Mouse (Mus musculus) heart, embryonic 15.5 days (tissue): ENCODE results near the gene Pdap1. TPM values are rescaled to one million over a fixed set of nuclear protein-coding genes. Genes with fewer than 3 reads are reported as not detected.

ENCODE experiments used
- ATAC-seq: fragments of 200-750 bp; cut with Nextera tagmentation; replicated peaks from 2 replicates; pipeline ENCODE4 v1.8.0; 2017; ENCODE audit warnings: low read depth, moderate TSS enrichment; ENCODE audit not compliant: insufficient number of reproducible peaks, insufficient read depth, low FRiP score
- H3K27ac ChIP-seq: fragments of 300-500 bp; sonication (generic); 2 replicates; pipeline ENCODE4 v1.5.1; 2015; ENCODE audit warnings: mild to moderate bottlenecking, inconsistent platforms
- H3K27me3 ChIP-seq: fragments of 300-500 bp; sonication (generic); 2 replicates; pipeline ENCODE4 v1.6.1; 2015; ENCODE audit warnings: inconsistent platforms
- H3K36me3 ChIP-seq: fragments of 300-500 bp; sonication (generic); 2 replicates; pipeline ENCODE4 v1.6.1; 2015; ENCODE audit warnings: mild to moderate bottlenecking, inconsistent platforms
- H3K4me1 ChIP-seq: fragments of 300-500 bp; sonication (generic); replicated peaks from 2 replicates; pipeline ENCODE4 v1.6.1; 2015; ENCODE audit warnings: inconsistent platforms
- H3K4me2 ChIP-seq: fragments of 300-500 bp; sonication (generic); 2 replicates; pipeline ENCODE4 v1.6.1; 2015; ENCODE audit warnings: inconsistent platforms, mild to moderate bottlenecking, moderate library complexity
- H3K4me3 ChIP-seq: fragments of 300-500 bp; sonication (generic); 2 replicates; pipeline ENCODE4 v1.5.1; 2015; ENCODE audit warnings: mild to moderate bottlenecking, inconsistent platforms
- H3K9ac ChIP-seq: fragments of 300-500 bp; sonication (generic); 2 replicates; pipeline ENCODE4 v1.6.1; 2015; ENCODE audit warnings: mild to moderate bottlenecking, inconsistent platforms
- H3K9me3 ChIP-seq: fragments of 300-500 bp; sonication (generic); replicated peaks from 2 replicates; pipeline ENCODE4 v1.6.1; 2016; ENCODE audit warnings: inconsistent platforms
- WGBS: fragments of 180-500 bp; shearing (Covaris S2); methylation state at CpG from one replicate; pipeline ENCODE4 v1.1.7; 2015; ENCODE audit warnings: mixed read lengths; 5-methylcytosine and 5-hydroxymethylcytosine counted together
- polyA plus RNA-seq: library from polyadenylated mRNA; unstranded; fragments of >200 nt; fragmentation: Nextera tagmentation; extraction: Ambion mirVana; gene quantifications from 2 replicates; pipeline ENCODE4 v1.2.1, GENCODE M21; 2015

Pdap1 gene
- 52.1 and 65.4 TPM in 2 replicates for polyA plus RNA-seq

DNA sequence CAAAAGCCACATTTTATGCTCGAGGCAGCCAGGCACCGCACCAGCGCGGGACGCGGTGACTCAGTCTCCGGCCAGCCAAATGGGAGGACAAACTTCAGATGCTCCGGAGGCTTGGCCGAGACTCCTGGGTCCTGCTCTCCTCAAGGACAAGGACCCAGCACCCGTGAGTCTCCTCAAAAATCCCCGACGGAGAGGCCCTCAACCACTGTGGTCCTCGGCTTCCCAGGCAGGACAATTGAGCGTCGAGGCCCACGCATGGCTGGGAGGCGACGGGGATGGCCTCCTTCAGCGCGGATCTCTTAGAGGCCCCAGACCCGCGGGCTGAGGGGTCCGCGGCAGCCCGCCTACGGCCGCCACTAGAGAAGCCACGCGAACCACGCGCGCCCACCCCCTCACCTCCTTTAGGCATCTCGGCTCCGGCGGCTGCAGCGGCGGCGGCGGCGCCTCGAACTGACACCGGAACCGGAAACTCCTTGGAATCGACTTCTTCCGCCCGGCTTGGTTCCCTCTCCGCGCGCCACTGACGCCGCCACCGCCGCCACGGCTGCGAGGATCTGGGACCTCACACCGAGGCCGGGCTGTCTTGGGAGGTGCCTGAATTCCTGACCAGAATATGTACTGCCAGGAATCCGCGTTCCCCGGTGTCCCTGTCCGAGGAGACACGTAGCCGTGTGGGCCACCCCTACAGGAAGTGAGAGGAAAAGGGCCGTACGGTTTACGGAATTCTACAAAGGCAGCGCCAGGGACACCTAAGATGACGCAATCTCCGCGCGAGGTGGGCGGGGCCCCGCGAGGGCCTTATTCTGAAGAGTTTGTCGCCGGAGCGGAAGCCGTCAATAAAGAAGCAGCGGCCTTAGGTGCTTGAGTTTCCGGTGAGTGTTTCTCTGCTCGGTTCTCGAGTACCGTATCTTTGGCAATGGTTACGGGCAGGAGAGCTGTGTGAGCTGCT is at the start of gene Pdap1, which contains the start of gene Bud31:
Pdap1 (minus strand) TSS at position 668 of the 949 bp plus-strand sequence.
Bud31 (plus strand) TSS at position 792 of the 949 bp plus-strand sequence.
- Histone ChIP-seq H3K27me3 (no peaks in the 10 kb centered on the region), H3K4me3 (peak within 1 kb of the TSS; percentile 83), H3K9me3 (no peaks in the 10 kb centered on the region), H3K4me1 (peaks cover 30% of the 10 kb centered on the region), H3K4me2 (peak within 1 kb of the TSS; percentile 75), H3K36me3 (peaks cover 56% of the 10 kb centered on the region), H3K27ac (peak within 1 kb of the TSS; percentile 92), H3K9ac (peak within 1 kb of the TSS; percentile 88)
- peak; percentile 91 for ATAC-seq
- under 1% methylated on average over 81 of the region's 84 CpGs for WGBS

DNA sequence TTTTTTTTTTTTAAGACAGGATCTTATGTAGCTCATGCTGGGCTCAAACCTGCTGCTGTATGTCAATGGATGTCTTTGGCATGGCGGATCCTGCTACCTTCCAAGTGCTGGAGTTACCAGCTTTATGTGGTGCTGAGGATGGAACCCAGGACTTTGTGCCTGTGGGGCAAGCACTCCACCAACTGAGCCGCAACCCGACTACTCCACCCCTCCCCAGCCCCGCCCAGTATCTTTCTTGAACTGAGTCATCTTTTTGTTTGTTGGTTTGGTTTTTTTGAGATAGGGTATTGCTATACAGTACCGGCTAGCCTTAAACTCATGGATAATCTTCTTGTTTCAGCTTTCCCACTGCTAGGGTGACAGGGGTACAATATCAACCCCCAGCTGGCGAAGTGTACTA is 49.4 kb upstream of the Pdap1 start:
- H3K4me2 ChIP-seq: peak overlapping the region; percentile 73

DNA sequence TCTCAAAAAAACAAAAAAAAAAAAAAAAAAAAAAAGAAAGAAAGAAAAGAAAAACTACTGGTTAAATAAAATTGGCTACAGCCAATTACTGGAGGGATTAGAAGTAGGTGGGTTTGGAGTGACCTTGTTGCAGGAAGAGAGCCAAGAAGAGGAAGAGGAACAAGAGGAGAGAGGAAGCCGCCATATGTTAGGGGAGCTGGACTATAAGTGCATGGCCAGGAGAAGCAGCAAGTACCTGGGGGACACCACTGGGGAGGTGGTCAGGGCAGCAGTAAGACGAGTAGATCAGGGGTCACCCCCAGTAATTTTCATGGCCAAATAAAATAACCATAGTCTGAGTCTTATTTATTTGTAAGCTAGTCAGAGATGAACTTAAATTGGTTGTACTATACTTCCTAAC is 45.2 kb upstream of the Pdap1 start:
- 92% methylated on average over 2 of the region's 2 CpGs for WGBS
- Histone ChIP-seq H3K4me1 (peaks cover 25% of the 10 kb centered on the region), H3K27me3 (no peaks in the 10 kb centered on the region), H3K27ac (no peak overlapping the region), H3K4me3 (no peak overlapping the region), H3K4me2 (no peak overlapping the region), H3K9ac (no peak overlapping the region), H3K36me3 (peaks cover 79% of the 10 kb centered on the region), H3K9me3 (no peaks in the 10 kb centered on the region)
- no peak for ATAC-seq

More for the DNA sequence above, 49.4 kb upstream of the Pdap1 start:
- WGBS: 86% methylated on average over 6 of the region's 6 CpGs
- Histone ChIP-seq H3K27me3 (no peaks in the 10 kb centered on the region), H3K36me3 (peaks cover 44% of the 10 kb centered on the region), H3K9me3 (no peaks in the 10 kb centered on the region), H3K4me3 (peak overlapping the region; percentile 81; the same call in 1 of the 2 replicates), H3K4me1 (peaks cover 28% of the 10 kb centered on the region), H3K27ac (no peak overlapping the region), H3K9ac (no peak overlapping the region)
- ATAC-seq: no peak

DNA sequence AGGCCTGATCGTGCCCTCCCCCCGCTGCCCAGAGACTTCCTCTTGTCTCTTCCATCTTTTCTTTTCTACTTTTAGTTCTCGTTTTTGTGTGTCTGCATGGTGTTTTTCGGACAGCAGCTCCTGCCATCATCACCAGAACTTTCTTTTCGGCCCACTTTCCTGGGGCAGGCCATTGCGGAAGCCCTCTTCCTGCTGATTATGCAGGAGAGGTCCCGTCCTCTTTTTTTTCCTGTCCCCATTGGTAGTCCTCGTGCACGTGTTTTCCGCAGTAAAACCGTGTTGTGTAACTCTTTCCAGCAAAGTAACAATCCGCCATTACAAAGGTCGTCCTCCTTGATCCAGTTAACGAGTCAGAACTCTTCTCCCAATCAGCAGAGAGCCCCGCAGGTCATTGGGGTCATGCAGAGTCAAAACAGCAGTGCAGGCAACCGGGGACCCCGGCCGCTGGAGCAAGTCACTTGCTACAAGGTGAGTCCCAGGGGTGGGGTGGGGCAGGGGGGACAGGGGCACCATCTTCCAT is 38.5 kb upstream of the Pdap1 start:
- no peak overlapping the region for H3K9ac ChIP-seq
- no peak overlapping the region for H3K4me3 ChIP-seq
- H3K4me1 ChIP-seq: peaks cover 5% of the 10 kb centered on the region; the same call in 1 of the 2 replicates
- no peaks in the 10 kb centered on the region for H3K27me3 ChIP-seq
- H3K9me3 ChIP-seq: no peaks in the 10 kb centered on the region
- no peak overlapping the region for H3K27ac ChIP-seq
- 83% methylated on average over 18 of the region's 18 CpGs for WGBS
- no peak overlapping the region for H3K4me2 ChIP-seq
- H3K36me3 ChIP-seq: peaks cover 97% of the 10 kb centered on the region
- no peak for ATAC-seq

DNA sequence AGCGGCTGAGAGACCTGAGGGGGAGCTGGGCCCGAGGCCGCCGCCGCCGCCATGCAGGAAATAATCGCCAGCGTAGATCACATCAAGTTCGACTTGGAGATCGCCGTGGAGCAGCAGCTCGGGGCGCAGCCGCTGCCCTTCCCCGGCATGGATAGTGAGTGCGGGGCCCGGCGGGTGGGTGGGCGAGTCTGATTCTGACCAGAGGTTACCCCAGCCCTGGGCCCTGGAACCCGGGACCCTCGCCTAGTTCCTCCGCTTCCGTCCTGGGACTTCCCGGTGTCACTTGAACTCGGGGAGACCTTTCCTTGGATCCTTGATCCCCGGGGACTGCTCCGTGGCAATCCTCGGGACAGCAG is 27.2 kb upstream of the Pdap1 start:
- no peaks in the 10 kb centered on the region for H3K27me3 ChIP-seq
- peak overlapping the region; percentile 87 for H3K4me2 ChIP-seq
- WGBS: under 1% methylated on average over 28 of the region's 28 CpGs
- H3K27ac ChIP-seq: peak overlapping the region; percentile 93
- peaks cover 26% of the 10 kb centered on the region for H3K36me3 ChIP-seq
- peak; percentile 18 for ATAC-seq
- peak overlapping the region; percentile 95 for H3K9ac ChIP-seq
- H3K4me3 ChIP-seq: peak overlapping the region; percentile 91
- H3K9me3 ChIP-seq: no peaks in the 10 kb centered on the region
- peaks cover 30% of the 10 kb centered on the region for H3K4me1 ChIP-seq

DNA sequence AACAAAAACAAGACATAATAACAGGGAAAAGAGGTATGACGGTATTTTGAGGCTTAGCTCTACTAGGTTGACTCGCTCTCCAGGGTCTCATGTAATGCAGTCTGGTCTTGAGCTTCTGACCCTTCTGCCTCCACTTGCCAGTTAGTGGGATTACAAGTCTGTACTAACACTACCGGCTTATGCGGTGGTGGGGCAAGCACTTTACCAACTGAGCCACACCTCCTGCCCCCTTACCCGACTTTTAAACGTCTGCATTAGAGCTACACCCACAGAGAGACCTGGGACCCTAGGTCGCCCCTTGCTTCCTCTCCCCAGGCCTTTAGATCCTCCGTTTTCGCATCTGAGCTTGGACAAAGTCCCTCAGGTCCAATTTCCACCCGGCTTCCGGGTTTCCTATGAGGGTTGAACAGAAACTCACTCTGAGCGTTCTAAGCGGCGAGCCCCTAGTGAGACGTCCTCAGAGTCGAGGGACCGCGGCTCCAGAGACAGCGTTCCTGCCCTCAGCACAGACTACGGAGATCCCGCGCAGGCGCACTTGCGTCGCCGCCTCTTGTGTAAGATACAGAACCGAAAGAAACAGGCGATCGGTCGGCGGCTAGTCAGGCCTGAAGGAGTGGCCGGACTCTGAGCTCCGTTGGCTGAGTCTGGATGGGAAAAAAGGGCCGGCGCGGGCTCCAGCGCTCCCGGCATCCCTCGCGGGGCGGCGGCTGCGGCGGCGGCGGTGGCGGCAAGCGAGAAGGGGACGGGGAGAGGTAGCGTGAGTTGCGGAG is 26.7 kb upstream of the Pdap1 start, which contains the start of the genes Ptcd1 and Cpsf4:
Ptcd1 (minus strand) TSS at position 573 of the 770 bp plus-strand sequence.
Cpsf4 (plus strand) TSS at position 678 of the 770 bp plus-strand sequence.
- Histone ChIP-seq H3K9ac (peak within 1 kb of the TSS; percentile 95), H3K36me3 (peaks cover 20% of the 10 kb centered on the region), H3K4me2 (peak within 1 kb of the TSS; percentile 87), H3K27ac (peak within 1 kb of the TSS; percentile 93), H3K9me3 (no peaks in the 10 kb centered on the region), H3K4me1 (peaks cover 30% of the 10 kb centered on the region), H3K27me3 (no peaks in the 10 kb centered on the region), H3K4me3 (peak within 1 kb of the TSS; percentile 91)
- under 1% methylated on average over 50 of the region's 51 CpGs for WGBS
- peak; percentile 92 for ATAC-seq

DNA sequence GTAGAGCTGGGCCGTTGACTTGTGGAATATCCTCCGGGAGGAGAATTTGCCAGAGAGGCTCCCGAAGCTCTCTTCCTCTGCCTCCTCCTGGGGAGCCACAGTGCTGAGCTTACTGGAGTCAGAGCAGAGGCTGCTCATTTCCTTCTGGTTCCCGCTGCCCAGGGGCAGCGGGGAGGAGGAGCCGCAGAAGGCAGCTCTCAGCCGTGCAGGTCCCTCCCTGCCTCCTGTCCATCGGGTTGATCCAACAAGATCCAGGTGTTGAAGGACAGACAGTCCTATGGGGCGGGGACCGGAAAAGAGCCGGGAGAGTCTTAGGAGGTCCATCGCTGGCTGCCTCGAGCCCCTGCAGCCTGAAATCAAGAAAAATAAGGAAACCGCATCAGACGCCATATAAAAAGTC is 25.1 kb upstream of the Pdap1 start:
- no peaks in the 10 kb centered on the region for H3K9me3 ChIP-seq
- H3K4me2 ChIP-seq: peak overlapping the region; percentile 31; the same call in 1 of the 2 replicates
- peaks cover 23% of the 10 kb centered on the region for H3K36me3 ChIP-seq
- no peak for ATAC-seq
- no peak overlapping the region for H3K9ac ChIP-seq
- H3K27ac ChIP-seq: no peak overlapping the region
- WGBS: 72% methylated on average over 15 of the region's 15 CpGs
- peaks cover 30% of the 10 kb centered on the region for H3K4me1 ChIP-seq
- H3K4me3 ChIP-seq: no peak overlapping the region
- H3K27me3 ChIP-seq: no peaks in the 10 kb centered on the region

DNA sequence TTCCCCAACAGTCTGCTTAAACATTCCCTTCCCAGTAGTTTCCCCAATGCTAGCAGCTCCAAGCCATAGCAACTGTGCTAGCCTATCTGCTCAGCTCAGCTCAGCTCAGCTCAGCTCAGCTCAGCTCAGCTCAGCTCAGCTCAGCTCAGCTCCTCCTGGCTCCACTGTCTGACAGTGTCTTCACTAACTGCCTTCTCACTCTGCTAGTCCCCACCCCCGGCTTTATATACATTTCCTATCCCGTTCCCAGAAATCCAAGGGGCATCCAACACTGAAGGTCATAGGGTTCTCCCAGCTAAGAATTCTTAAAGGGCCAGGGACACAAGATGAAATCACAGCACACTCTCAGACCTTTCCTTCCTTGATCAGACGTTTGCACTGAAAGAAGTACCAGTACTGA is 24.7 kb upstream of the Pdap1 start:
- H3K9ac ChIP-seq: no peak overlapping the region
- H3K27ac ChIP-seq: no peak overlapping the region
- H3K4me2 ChIP-seq: peak overlapping the region; percentile 31; the same call in 1 of the 2 replicates
- ATAC-seq: no peak
- H3K36me3 ChIP-seq: peaks cover 24% of the 10 kb centered on the region
- no peaks in the 10 kb centered on the region for H3K27me3 ChIP-seq
- no peaks in the 10 kb centered on the region for H3K9me3 ChIP-seq
- H3K4me3 ChIP-seq: peak overlapping the region; percentile 9; the same call in 1 of the 2 replicates
- peaks cover 30% of the 10 kb centered on the region for H3K4me1 ChIP-seq
- WGBS: 50% methylated on average over 3 of the region's 3 CpGs

DNA sequence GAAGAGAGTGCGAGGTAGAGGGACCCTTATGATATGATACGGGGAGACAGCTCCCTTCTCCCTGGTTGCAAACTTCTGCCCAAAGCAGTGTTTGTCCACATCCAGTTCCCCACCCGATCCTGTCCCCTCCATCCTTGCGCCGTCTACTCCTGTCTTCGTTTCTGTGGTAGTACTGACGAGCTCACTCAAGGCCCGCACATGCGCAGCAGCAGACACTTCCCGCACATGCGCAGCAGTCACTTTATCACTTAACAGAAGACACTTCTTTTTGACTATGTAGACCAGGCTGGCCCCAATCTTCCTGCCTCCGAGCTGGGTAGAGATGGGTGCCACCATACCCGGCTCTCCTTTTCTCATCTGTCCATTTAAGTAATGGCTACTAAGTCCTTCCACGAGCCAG is 21.3 kb upstream of the Pdap1 start:
- Histone ChIP-seq H3K36me3 (peaks cover 50% of the 10 kb centered on the region), H3K9ac (no peak overlapping the region), H3K4me1 (peaks cover 17% of the 10 kb centered on the region), H3K27me3 (no peaks in the 10 kb centered on the region), H3K27ac (no peak overlapping the region), H3K4me2 (no peak overlapping the region), H3K9me3 (no peaks in the 10 kb centered on the region), H3K4me3 (no peak overlapping the region)
- ATAC-seq: no peak
- 93% methylated on average over 14 of the region's 14 CpGs for WGBS

DNA sequence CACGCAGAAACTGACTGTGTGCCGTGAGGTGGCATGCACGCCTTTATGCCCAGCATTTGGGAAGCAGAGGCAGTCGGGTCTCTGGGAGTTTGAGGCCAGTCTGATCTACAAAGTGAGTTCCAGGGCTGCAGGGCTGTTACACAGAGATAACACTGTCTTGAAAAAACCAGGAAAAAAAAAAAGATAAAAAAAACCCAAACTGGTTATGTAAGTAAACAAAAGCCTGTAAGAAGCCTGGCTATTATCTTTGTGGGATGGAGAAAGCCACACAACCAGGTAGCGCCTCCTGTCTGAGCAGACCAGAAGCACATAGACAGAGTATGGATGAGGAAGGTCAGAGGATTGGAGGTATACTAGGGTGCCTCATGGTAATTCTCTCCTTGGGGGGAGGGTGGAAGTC is 12.7 kb upstream of the Pdap1 start:
- Histone ChIP-seq H3K4me1 (no peaks in the 10 kb centered on the region), H3K36me3 (peaks cover 88% of the 10 kb centered on the region), H3K9ac (no peak overlapping the region), H3K4me3 (no peak overlapping the region), H3K9me3 (no peaks in the 10 kb centered on the region), H3K27me3 (no peaks in the 10 kb centered on the region), H3K27ac (no peak overlapping the region), H3K4me2 (no peak overlapping the region)
- 88% methylated on average over 5 of the region's 5 CpGs for WGBS
- no peak for ATAC-seq

DNA sequence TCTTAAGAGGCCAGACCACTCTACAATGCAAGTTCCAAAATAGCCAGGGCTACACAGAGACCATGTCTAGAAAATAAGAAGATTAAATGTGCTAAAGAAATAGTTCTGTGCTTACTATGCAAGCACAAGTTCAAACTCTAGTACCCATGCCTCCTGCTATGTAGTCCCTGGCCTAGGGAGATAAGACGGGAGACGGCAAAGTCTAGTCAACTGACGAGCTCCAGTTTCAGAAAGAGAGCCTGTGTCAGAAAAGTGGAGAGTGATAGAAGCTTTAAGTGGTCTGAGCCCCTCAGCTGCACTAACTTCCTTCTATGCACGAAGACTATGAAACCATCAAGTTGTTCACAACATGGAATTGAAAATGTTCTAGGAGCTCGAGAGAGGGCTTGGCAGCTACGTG is 9.3 kb upstream of the Pdap1 start:
- 72% methylated on average over 6 of the region's 6 CpGs for WGBS
- Histone ChIP-seq H3K4me3 (no peak overlapping the region), H3K27me3 (no peaks in the 10 kb centered on the region), H3K36me3 (peaks cover 99% of the 10 kb centered on the region), H3K27ac (no peak overlapping the region), H3K9ac (no peak overlapping the region), H3K4me1 (no peaks in the 10 kb centered on the region), H3K9me3 (no peaks in the 10 kb centered on the region), H3K4me2 (no peak overlapping the region)
- no peak for ATAC-seq
